Mouse (Mus musculus) gastrocnemius, adult 18-20 months (tissue): Measurements from ENCODE around the gene Cpne1. TPM values are rescaled to one million over a fixed set of nuclear protein-coding genes. Genes with fewer than 3 reads are reported as not detected.
"Not testable (repeated sequence)": the region's sequence is repeated elsewhere in the genome, so short reads cannot be mapped to it uniquely, and the experiment has no call there.

ENCODE experiments used
- DNase-seq: peaks from one replicate; pipeline ENCODE4 v3.0.0; 2021; ENCODE audit warnings: low spot score
- long read RNA-seq, 2 experiments: library from polyadenylated mRNA; stranded (forward); transcript quantifications; one replicate each; pipeline ENCODE4 v2.0.0; 2021
- total RNA-seq, 2 experiments: library from RNA; stranded (reverse); gene quantifications; 2 replicates each; pipeline ENCODE4 v1.2.3; 2021

Gene Cpne1
- 1 to 10 TPM; 7.4 to 9.5 TPM for total RNA-seq
- long read RNA-seq, experiment 1, transcript Cpne1-202 (16 exons, 3,441 nt) = major isoform, 6 of 9 reads
- long read RNA-seq, experiment 1, partial matches to known transcripts = 1 of 9 reads
- long read RNA-seq, experiment 1, other reads (novel, unspliced or antisense) = 1 of 9 reads
- long read RNA-seq, experiment 2, partial matches to known transcripts = 1 of 9 reads
- long read RNA-seq, experiment 2, other reads (novel, unspliced or antisense) = 4 of 9 reads

DNA sequence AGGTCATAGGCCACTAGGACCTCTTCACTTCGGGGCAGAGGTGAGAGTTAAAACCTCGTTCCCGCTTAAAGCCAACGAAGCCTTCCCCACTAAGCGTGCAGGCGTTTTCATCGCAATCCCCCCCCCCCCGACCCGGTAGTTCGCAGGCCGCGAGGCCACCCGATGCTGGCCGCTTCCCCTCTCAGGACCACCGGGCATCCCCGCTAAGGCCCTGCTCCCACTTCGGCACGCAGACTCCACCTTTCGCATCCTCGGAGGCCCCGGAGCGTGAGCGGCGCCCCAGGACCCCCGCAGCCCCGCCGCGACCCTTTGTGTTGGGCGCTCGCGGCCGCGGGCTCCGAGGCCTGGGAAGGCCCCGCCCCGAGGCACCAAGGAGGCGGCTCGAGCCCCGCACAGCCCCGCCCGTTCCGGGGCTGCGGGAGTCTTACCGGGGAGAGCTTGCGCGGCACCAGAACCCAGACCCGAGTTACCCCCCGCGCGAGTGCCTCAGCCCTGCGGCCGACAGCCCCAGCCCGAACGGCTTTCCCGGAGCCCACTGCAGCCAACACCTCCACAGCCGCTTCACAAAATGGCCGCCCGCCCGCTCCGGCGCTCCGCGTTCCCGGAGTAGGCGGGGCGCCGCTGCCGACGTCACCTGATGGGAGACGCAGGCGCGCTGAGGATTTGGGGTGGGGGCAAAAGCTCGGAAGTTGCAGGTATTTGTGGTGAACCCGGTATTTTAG, at the start of gene Cpne1, which contains the start of gene Rbm12:
Cpne1 (minus strand) TSS at position 608 of the 722 bp plus-strand sequence.
Rbm12 (minus strand) TSS at position 621 of the 722 bp plus-strand sequence.
- DNase-seq = peak; percentile 87

DNA sequence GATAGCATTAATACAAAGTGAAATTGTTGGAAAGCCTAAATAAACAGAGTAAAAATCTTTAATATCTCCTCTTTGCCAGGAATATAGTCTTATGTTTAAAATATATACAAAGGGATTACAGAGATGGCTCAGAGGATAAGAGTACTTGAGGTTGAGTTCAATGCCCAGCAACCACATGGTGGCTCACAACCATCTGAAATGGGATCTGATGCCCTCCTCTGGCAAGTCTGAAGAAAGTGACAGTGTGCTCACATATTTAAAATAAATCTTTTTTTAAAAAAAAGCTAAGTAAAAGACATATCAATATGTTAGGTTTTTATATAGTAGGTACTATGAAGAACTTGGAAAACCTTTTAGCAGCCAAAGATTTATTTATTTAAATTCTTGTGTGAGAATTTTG, 39.8 kb upstream of the Cpne1 start:
- DNase-seq = no peak

DNA sequence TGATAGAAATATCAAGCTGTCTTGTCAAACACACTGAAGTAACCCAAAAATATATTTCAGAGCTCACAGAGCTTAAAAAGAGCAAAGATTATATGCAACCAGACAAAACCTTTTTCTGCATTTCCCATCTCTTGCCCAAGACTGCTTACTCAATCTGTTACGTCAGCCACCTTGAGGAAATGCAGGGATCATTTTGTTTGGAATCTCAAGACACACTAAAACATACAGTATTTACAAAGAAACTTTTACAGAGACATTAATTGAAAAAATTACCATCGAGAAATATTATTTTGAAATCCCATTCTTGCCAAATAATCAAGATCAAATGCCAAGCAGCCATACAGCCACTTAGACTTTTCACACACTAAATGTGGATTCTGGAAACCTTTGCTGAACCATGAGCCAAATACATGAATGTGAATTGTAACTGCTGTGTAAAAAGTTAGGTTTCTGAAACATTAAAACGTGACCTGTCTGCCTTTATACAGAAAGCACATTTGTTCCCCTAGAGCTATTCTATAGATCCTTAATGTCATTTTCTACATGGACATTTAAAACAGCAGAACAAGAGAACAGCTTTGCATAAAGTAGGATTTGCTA, 35.7 kb upstream of the Cpne1 start:
- DNase-seq = no peak

DNA sequence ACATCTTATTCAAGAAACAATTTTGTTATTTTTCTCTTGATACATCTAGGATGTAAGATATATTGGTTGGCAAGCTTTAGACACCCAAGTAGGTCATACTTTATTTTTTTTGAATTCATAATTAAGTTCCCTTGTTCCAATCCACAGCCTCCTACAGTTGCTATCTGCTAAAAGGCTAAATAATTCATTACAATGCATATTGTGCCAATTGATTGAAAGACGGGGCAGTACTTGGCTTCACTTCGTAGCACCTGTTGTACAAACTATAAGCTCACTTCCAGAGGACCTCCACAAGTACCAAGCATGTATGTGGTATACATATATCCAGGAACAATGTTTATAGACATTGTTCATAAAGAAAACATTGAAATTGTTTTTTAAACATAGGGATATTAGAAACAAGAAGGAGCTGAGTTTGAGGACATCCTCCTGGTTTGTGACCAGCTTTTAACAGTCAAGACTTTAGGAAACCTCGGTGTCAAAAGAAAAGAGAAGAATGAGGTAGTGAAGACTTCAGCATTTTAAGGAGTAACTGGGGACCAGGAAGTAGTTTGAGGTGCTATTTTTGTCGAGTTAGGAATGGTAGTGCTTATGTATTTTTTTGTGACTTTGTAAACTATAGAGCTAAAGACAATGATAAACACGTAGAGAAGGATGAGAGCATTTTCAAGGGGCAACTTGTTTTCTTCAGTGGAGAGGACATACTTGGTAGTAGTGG, 34.7 kb upstream of the Cpne1 start:
- DNase-seq = no peak

DNA sequence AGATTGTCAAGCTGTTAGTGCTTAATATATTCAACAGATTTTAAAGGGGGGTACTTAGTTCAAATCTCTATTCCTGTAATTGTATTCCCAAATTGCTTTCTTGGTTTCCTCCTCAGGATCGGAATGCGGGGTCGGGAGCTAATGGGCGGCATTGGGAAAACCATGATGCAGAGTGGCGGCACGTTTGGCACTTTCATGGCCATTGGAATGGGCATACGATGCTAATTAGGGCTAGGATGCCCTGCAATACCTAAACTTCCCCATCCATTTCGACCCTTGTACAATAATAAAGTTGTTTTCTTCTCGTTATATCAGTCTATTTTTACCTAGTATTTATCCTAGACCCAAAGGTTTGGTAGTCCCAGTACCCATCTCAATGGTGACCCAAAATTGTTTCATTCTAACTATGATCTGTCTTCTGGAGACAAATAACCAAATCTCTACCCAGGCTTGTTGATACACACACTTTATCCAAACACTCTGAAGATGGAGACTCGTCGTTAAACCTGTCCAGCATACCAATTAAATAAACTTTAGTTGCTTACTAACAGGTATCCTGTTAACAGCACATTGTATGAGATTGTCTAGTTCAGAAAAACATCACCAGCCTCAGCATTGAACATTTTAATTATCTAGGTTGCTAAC, 33.8 kb upstream of the Cpne1 start:
- no peak for DNase-seq

DNA sequence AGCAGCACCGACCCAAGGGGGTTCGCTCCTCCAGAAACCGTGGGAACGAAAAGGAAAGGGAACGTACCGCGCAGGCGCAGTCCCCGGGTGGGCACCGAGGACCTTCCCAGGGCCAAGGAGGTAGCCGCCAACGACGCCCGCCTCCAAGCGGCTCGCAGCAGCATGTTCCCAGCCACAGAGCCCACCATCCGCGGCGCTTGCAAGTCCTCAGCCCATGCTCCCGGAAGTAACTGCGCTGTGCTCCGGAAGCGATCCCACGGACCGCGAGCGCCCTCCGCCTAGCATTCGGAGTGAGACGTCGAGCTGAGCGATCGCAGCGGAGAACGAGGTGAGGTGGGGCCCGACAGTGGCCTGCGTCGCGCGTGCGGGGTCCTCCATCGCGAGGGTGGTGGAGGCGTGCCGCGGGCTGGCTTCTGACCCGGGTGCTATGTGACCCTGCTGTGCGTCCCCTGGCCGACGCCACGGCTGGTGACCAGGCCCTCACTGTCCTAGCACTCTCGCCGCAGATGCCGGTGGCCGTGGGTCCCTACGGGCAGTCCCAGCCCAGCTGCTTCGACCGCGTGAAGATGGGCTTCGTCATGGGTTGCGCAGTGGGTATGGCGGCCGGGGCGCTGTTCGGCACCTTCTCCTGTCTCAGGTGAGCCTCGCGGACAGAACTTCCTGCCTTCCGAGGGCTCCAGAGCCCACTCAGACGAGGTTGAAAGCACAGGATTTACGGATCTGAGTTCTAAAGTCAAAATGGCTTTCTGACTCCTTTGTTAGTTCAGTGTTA, 32.4 kb upstream of the Cpne1 start, which contains the start of the genes Romo1 and Nfs1:
Romo1 (plus strand) TSS at position 87 of the 772 bp plus-strand sequence.
Nfs1 (minus strand) TSS at position 234 of the 772 bp plus-strand sequence.
- DNase-seq = peak; percentile 91

DNA sequence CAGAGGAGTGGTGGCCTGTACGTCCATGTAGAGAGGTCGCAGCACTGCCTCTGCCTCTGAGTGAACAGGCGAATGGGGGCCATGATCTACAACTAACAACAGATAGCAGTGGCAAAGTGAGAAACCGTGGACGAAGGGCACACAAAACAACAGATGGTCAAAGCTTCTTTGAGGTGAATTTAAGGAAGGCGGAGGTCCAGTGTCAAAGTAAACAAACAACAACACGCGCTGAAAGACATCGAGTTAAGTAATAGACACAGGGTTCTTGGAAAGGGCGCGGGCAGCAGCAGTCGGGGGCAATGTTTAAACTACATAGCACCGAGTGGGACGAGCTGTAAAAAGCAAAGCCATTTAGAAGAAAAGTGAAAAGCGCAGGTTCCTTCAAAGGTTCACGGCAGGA, 31.6 kb upstream of the Cpne1 start:
- DNase-seq = no peak

DNA sequence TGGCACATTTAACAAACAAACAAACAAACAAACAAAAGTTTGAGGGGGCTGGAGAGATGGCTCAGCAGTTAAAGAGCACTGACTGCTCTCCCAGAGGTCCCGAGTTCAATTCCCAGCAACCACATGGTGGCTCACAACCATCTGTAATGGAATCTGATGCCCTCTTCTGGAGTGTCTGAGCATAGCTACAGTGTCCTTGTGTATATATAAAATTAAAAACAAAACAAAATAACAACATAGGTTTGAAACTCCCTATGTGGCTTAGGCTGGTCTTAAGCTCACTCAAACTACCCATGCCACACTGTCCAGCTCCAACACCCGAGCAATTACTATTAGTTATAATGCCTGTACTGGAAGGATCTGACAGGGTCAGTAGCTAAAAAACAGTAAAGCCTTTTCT, 31.1 kb upstream of the Cpne1 start:
- no peak for DNase-seq

DNA sequence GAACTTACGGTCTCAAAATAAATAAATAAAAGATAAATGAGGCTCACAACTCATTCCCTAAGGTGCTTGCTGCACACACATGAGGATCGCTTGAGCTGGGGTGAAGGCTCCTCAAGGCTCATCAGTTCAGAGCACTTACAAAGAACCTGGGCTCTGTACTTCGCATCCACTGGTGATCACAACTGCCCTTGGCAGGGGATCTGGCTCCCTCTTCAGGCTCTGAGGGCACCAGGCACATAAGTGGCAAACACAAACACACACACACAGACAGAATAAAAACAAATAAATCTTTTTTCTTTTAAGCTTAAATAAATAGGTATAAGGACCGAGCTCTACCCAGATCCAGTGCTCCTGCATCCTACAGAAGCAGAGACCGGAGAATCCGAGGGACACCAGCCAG, 23.9 kb upstream of the Cpne1 start:
- DNase-seq = no peak

DNA sequence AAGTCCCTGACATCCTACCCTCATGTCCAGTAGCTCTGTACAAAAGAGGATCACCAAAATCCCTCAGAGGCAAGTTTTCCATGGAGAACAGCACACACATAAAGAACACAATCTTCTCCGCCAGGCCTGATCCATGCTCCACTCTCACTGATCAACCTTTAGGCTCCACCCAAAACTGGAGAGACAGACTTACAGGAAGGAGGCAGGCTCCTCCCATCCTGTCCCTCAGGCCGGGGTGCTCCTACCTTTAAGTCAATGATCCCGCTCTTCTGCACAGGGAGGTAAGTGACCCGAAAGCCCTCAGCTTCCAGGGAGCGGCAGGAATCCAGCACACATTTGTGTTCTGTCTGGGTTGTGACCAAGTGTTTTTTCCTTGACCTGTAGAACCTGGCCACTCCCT, 22.4 kb upstream of the Cpne1 start:
- no peak for DNase-seq

DNA sequence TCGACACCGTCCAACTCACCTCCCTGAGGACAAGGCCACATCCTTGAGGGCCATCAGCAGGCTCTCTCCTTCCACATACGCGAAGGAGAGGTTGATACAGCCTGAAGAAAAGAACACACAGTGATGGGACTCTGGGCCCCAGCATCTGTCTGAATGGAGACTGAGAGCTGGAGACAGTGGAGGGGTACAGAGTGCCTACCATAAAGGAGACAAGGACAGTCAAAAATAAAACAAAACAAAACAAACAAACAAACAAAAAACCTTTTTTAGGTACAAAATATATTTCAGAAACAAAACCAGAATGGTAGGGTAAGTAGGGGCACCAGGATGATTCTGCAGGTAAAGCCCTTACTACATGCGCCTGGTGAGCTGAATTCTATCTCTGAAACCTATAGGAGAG, 15.2 kb upstream of the Cpne1 start, which contains the start of gene Gm28036:
Gm28036 (minus strand) TSS at position 101 of the 400 bp plus-strand sequence.
- DNase-seq = no peak

DNA sequence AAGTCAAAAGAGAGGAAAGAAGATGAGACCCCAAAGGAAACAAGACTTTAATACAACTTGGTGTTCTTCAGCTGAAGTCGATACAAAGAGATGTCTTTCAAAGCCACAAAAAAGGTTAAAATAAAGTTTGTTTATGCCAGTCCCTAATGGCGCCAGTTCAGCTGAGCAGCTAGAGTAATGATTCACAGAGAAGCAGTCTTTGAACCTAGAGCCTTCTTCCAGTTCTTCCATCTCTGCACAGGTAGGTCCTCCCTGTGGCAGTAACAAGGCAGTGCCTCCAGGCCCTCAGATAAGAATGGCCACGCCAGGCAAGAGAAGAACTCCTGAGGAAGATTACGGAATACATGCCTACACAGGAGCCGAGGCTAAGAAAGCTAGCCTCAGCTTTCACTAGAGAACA, 12.0 kb upstream of the Cpne1 start:
- DNase-seq = no peak

DNA sequence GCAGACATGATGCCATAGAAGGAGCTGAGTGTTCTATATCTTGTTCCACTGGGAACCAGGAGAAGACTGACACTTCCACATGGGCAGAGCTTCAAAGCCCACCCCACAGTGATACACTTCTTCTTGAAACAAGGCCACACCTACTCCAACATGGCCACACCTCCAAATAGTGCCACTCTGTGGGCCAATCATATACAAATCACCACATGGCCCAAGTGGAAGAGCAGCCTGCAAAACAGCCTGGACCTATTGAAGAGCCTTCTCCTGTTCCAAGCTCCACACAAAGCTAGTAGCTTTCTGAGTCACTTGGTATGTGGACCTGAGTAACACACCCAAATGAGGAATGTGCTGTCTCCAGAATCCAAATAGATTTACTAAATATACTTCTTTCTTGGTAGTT, 7.8 kb upstream of the Cpne1 start:
- no peak for DNase-seq

DNA sequence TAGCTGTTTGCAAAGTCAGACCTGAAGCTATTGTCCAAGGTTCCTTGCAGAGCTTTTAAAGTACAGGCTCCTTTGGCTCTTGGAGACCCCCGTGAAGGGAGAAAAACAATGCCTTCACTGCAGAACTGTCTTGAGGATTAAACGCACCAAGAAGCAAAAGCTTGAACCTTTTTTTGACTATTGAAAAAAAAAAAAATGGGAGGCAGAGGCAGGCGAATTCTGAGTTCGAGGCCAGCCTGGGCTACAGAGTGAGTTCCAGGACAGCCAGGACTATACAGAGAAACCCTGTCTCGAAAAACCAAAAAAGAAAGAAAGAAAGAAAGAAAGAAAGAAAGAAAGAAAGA, 287 bp upstream of the Cpne1 start:
- DNase-seq = not testable (repeated sequence)

DNA sequence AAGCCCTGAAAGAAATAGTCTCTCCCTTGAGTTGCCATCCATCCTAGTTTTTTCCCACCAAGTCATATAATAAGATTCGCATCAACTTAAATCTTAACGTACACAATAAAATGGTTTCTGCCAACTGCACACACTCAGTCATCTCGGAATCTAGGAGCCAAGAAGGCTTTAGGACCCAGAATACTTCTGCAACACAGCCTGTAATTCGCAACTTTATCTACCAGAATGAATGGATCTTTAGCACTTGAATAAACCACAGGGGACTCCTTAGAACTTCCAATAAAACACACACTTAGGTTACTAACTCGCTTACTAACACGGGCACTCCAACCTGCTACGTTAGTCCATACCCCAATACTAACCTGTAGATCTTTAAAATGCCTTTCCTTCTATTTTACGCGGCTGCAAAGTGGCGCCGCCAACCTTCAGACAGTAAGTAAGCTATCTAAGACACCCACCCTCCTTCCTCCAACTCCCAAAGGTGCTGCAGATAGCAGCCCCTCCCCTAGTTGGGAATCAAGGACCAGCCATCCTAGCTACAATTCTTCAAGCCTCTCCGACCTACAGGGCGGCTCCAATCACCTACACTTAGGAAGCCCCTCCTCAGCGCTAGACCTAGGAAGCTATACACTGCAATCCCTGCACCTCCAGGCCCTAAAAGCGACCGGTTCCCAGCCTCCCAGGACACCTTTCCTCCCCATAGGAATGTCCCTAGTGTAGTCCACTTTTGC, 973 bp downstream of the Cpne1 start:
- no peak for DNase-seq

DNA sequence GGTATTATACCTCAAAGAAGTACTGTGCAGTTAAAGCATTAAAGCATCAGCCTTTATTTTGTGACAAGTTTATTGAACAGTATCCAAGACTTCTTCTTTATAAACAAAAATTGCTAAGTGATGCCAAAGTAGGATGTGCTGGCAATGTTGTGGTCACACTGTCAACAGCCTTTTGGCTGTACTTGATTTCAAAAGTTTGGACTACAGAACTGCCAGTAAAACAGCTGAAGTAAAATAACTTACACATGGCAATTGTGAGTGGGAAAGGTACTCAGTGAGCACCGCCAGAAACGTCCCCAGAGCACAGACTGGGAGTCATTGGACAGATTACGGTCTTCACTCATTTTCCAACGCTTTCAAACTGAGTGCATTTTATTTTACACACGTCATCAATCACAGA, 19.8 kb downstream of the Cpne1 start:
- no peak for DNase-seq

DNA sequence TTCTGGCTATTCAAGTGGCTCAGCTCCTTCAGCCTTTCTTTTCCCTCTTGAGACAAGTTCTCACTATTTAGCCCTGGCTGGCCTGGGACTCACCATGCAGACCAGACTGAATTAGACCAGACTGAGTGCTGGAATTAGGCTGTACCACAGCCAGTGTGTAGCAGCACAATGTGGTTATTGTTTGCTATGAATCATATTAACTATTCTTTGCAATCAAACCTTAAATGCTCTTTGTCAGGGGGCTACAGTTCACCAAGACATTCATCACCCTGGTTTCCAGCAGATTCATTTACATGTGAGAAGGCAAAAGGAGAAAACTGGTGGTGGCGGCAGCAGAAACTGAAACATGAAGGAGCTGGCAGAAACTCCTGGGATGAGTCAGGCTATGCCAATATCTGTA, 22.0 kb downstream of the Cpne1 start:
- DNase-seq = no peak

DNA sequence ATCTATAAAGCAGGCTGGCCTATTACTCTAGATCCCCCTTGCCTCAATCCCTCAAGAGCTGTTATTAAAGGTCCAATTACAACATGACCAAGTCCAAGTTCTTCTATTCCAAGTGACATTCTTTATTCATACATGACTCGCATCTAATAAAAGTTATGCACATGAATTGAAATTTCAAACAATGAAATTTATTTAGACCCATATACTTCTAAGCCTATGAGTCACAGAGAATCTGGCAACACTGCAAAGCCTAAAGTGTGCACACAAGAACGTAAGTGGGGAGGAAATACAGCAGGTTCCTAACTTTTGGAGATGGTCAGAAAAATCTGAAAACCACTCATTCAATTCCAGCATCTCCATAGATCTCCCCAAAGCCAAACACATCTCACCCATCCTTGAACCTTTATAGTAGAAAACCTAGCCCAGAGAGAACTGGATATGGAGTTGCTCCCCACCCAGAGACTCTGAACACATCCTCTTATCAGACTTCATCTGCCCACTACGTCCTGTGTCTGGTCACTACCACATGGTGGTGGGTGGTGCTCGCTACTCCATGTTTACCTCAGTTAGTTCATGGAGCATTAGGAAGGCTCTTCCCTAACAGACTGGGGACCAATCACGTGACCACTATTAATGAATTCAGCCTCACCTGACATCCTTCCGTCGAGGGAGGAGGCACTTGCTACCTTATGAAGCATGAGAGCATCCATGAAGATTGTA, 24.2 kb downstream of the Cpne1 start:
- DNase-seq = no peak

DNA sequence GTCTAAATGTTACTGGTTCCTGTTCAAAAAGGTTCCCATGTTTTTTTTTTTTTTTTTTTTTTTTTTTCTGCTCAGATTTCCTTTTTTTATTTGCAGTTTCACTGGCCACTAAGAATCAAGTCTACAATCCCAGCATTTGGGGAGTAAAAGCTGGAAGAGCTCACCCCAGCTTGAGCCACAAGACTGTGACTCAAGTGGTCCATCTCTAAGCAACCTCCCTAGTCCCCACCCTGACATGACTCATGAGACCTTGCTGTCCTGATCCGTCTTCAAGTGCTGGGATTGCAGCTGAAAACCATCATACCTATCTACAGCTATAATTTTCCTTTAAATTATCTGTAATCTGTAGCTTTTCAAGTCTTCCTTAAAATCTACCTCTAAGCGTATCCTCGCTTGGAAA, 27.2 kb downstream of the Cpne1 start:
- DNase-seq = no peak
